Mouse (Mus musculus) c-Kit-positive CD71-positive TER-119-positive erythroid progenitor cells, embryonic 14.5 days (primary cell): ENCODE results near the gene Olfr62.

ENCODE experiments used
- DNase-seq: peaks from one replicate; pipeline ENCODE4 v3.0.0-alpha.2; 2013; ENCODE audit warnings: low spot score

The Olfr62 gene

GRCm38 (mm10) chr4:118658652-118659051, at the start of gene Olfr62:
Olfr62 (plus strand) TSS chr4:118658952.
- no peak for DNase-seq

GRCm38 (mm10) chr4:118609836-118610235, 48.9 kb upstream of the Olfr62 start:
- DNase-seq: no peak

- DNase-seq: peak; percentile 42
Observed at GRCm38 (mm10) chr4:118612619-118613018, 46.1 kb upstream of the Olfr62 start.

GRCm38 (mm10) chr4:118615412-118615811, 43.3 kb upstream of the Olfr62 start:
- DNase-seq: no peak

- peak; percentile 95 for DNase-seq
Observed at GRCm38 (mm10) chr4:118620279-118620966, 38.3 kb upstream of the Olfr62 start, which contains the start of the genes Cfap57 and Ebna1bp2. Cfap57 (minus strand) TSS chr4:118620777. Ebna1bp2 (plus strand) TSS chr4:118620799.

GRCm38 (mm10) chr4:118620967-118621320, 37.8 kb upstream of the Olfr62 start:
- DNase-seq: peak; percentile 22

- DNase-seq: peak; percentile 16
Observed at GRCm38 (mm10) chr4:118621781-118622180, 37.0 kb upstream of the Olfr62 start.

GRCm38 (mm10) chr4:118630261-118630660, 28.5 kb upstream of the Olfr62 start:
- no peak for DNase-seq

- no peak for DNase-seq
Observed at GRCm38 (mm10) chr4:118642346-118643190, 16.2 kb upstream of the Olfr62 start.

- peak; percentile 34 for DNase-seq
Observed at GRCm38 (mm10) chr4:118645234-118645633, 13.5 kb upstream of the Olfr62 start.

GRCm38 (mm10) chr4:118687086-118687485, 28.3 kb downstream of the Olfr62 start:
- no peak for DNase-seq

- DNase-seq: no peak
Observed at GRCm38 (mm10) chr4:118692412-118692973, 33.7 kb downstream of the Olfr62 start, which contains the start of gene Olfr1342. Olfr1342 (minus strand) TSS chr4:118692756.

GRCm38 (mm10) chr4:118693812-118694211, 35.1 kb downstream of the Olfr62 start:
- DNase-seq: no peak

GRCm38 (mm10) chr4:118703223-118703622, 44.5 kb downstream of the Olfr62 start, which contains the start of gene Olfr1341:
Olfr1341 (plus strand) TSS chr4:118703523.
- no peak for DNase-seq

- DNase-seq: no peak
Observed at GRCm38 (mm10) chr4:118708086-118708485, 49.3 kb downstream of the Olfr62 start.

- no peak for DNase-seq
Observed at GRCm38 (mm10) chr4:118711656-118712055, 52.9 kb downstream of the Olfr62 start.
